Mouse (Mus musculus): Measurements from ENCODE around the gene Clstn1. TPM values are rescaled to one million over a fixed set of nuclear protein-coding genes. Genes with fewer than 3 reads are reported as not detected.
A peak's percentile ranks its signal among the peaks of the same experiment; 100 is the strongest.

The Clstn1 gene
- total RNA-seq, 2 experiments from 2014 or later: 1,374 to 1,386 TPM

DNA sequence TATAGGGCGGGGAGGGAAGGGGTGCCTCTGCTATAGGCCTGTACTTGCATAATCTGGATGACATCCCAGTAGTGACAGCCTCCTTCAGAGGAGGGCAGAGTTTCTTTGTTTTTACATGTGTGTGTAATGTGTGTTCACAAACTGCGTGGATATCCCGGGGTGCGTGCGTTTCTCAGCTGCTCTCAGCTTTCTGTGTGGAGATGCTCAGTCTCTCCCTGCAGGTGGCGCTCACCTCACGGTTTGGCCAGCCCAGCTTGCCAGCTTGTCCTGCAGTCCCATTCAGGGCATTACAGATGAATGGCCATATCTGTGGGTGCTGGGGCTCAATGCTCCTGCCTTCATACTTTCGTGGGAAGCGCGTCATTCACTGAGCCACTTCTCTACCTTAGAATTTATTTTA is 42.1 kb downstream of the Clstn1 start:
- DNase-seq (ENCODE audit: low spot score in 2 of 2): peak; percentile 61 to 62

- no peak for DNase-seq (ENCODE audit: low spot score in 2 of 2)
These were observed 42.5 kb downstream of the Clstn1 start for GRCm38 (mm10) chr4:149628810-149629209.

DNA sequence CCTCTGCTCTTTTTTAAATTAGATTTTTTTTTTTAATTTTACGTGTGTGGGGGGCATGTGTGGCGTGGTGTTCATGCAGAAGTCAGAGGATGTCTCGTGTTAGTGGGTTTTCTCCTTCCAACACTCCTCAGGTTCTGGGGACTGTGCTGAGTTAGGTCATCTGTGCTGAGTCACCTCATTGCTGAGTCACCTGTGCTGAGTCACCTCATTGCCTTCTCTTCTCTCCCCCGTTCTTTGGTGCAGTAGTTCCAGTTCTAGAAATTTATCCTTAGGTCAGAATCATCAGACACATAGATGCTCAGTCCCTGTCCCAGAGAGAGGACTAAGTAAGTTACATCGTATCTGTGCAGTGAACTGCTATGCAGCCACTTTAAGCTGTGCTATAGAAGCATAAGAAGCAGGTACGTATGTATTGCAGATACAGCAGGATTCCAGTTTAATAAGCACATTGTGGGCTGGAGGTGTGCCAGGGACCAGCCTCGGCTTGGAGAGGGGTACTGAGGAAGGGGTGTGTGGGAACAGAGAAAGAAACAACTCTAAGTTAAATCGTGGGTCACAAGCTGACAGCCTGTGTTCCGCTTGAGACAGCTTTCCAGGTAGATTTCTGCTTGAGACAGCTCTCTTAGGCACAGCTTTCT is 46.5 kb downstream of the Clstn1 start:
- no peak for DNase-seq (ENCODE audit: low spot score in 2 of 2)

- no peak for DNase-seq (ENCODE audit: low spot score in 2 of 2)
These were observed 47.9 kb downstream of the Clstn1 start for GRCm38 (mm10) chr4:149634157-149634556.

- no peak for DNase-seq (ENCODE audit: low spot score in 2 of 2)
These were observed 48.7 kb downstream of the Clstn1 start for GRCm38 (mm10) chr4:149634966-149635365.

DNA sequence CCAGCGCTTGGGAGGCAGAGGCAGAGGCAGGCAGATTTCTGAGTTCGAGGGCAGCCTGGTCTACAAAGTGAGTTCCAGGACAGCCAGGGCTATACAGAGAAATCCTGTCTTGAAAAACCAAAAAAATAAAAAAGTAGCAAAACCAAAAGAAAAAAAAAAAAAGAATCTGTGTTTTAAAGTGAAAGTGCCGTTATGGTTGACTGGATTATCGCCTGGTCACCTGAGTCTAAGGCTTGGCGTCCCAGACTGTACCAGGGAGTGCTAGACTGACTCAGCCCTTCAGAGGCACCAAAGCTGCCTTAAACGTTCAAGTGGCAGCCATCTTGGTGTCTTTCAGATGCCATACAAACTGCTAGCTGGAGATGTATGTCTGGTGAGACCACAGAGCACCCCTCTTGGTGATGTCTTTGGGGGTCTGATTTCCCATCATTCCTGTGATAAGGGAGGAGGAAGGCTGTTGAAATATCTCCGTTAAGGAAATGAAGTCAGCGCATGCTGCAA is 49.7 kb downstream of the Clstn1 start:
- DNase-seq (ENCODE audit: low spot score in 2 of 2): no peak

GRCm38 (mm10) chr4:149637942-149638341 is 51.7 kb downstream of the Clstn1 start:
- DNase-seq (ENCODE audit: low spot score in 2 of 2): no peak

GRCm38 (mm10) chr4:149640831-149641230 is 54.6 kb downstream of the Clstn1 start:
- no peak for DNase-seq (ENCODE audit: low spot score in 2 of 2)

- no peak for DNase-seq (ENCODE audit: low spot score in 2 of 2)
These were observed 55.1 kb downstream of the Clstn1 start for GRCm38 (mm10) chr4:149641400-149641799.

GRCm38 (mm10) chr4:149641956-149642355 is 55.7 kb downstream of the Clstn1 start:
- DNase-seq (ENCODE audit: low spot score in 2 of 2): no peak

GRCm38 (mm10) chr4:149645761-149646160 is 59.5 kb downstream of the Clstn1 start:
- no peak for DNase-seq (ENCODE audit: low spot score in 2 of 2)

- DNase-seq (ENCODE audit: low spot score in 2 of 2): peak; percentile 49 to 63
These were observed 62.0 kb downstream of the Clstn1 start for GRCm38 (mm10) chr4:149648031-149648805.

GRCm38 (mm10) chr4:149650493-149651193 is 64.4 kb downstream of the Clstn1 start:
- DNase-seq (ENCODE audit: low spot score in 2 of 2): peak; percentile 73 to 78

GRCm38 (mm10) chr4:149654232-149654631 is 68.0 kb downstream of the Clstn1 start:
- peak in 1 of 2 experiments; percentile 60 for DNase-seq (ENCODE audit: low spot score in 2 of 2)

GRCm38 (mm10) chr4:149657858-149658416 is 71.7 kb downstream of the Clstn1 start:
- no peak for DNase-seq (ENCODE audit: low spot score in 2 of 2)

DNA sequence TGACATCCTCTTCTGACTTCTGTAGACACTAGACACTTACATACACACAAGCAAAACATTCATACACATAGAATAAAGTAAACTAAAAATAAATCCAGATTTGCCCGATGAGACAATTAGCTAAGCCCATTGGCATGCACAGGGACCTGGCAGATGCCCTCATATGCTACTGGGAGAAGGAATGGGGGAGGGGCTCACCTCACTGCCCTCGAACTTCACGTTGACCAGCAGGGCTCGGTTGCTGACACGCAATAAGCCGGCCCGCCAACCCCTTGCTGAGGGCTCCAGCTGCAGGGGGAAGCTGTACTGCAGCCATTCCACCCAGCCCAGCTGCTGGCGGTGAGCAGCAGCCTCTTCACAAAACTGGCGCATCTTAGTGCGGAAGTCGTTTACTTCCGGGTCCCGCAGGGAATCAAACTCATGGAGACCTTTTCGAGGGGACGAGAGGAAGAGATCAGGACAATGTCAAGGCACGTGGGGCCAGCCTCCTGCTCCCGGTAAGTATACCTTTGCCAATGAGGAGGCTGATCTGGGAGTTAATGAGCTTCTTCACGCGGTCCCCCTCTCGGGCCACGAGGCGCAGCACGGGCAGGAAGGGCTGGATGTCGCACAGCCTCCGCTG is 73.3 kb downstream of the Clstn1 start:
- no peak for DNase-seq (ENCODE audit: low spot score in 2 of 2)

DNA sequence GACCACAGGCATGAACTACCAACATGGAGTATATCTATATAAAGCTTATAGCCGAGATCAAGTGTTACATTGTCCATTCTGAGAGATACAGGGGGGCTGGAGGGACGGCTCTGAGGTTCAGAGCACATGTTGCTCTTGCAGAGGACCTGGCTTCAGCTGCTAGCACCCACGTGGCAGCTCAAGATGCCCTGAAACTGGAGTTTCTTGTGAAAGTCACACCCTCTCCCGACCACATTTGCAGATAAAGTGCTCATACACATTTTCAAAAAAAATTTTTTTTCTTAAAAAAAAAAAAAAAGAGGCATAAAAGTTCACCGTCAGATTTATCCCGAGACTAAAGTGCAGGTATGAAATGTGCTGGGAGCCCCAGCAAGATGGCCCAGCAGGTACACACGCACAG is 74.3 kb downstream of the Clstn1 start:
- no peak for DNase-seq (ENCODE audit: low spot score in 2 of 2)

DNA sequence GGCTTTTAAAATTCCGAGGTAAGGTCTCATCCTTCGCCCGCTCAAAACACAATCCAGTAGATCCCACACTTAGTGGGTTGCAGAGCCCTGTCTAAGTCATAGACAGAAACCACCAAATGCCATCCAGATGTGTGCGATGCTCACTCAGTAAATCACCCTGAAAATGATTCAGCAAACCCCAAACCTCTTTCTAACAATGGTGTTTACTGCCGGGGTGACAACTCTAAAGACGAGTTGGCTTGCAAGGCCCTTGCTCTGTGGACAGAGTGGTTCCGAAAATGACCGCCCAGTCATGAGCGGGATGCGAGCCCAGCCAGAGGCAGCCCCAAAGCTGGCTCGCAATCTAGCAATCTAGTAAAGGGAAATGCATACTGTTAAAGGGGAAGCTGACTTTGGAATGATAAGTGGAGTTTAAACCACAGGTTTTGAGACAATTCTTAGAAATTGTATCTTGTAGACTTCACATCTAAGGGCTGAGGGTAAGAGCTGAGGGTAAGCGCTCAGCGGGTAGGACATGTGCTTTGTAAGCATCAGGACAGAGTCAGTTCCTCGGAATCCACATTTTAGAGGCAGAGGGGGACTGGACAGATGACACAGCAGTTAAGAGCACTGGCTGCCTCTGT is 75.8 kb downstream of the Clstn1 start:
- no peak for DNase-seq (ENCODE audit: low spot score in 2 of 2)

DNA sequence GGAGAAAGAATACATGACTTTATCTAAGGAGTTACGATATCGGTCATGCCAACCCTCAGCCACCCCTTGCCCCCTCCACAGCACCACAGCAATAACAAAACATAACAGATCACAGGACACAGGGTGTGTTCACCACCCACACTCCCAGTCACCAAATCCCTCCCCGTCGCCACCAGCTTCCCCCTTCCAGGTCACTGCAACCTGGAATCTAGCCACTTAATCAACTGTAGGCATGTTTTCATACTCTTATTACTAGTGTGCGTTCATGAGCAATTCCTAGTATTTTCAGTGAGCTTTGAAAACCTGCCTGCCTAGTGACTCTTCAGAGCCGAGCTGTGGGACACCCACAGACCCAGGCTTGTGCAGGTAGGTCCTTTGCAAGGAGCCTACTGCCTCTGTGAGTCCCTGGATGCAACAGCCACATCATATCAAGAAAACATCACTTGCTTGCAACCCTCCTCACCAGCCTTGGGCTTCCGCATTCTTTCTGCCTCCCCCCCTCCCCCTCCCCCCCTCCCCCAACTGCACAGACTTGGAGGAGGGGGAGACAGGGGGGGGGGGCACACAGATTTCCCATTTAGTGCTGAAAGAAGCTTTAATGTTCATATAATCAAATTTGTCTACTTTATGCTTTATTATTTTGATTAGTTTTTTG is 77.7 kb downstream of the Clstn1 start:
- no peak for DNase-seq (ENCODE audit: low spot score in 2 of 2)

All from left cerebral cortex, adult 18-20 months (tissue).